Mouse (Mus musculus): ENCODE measurements around the gene Stt3a.

The Stt3a gene

DNA sequence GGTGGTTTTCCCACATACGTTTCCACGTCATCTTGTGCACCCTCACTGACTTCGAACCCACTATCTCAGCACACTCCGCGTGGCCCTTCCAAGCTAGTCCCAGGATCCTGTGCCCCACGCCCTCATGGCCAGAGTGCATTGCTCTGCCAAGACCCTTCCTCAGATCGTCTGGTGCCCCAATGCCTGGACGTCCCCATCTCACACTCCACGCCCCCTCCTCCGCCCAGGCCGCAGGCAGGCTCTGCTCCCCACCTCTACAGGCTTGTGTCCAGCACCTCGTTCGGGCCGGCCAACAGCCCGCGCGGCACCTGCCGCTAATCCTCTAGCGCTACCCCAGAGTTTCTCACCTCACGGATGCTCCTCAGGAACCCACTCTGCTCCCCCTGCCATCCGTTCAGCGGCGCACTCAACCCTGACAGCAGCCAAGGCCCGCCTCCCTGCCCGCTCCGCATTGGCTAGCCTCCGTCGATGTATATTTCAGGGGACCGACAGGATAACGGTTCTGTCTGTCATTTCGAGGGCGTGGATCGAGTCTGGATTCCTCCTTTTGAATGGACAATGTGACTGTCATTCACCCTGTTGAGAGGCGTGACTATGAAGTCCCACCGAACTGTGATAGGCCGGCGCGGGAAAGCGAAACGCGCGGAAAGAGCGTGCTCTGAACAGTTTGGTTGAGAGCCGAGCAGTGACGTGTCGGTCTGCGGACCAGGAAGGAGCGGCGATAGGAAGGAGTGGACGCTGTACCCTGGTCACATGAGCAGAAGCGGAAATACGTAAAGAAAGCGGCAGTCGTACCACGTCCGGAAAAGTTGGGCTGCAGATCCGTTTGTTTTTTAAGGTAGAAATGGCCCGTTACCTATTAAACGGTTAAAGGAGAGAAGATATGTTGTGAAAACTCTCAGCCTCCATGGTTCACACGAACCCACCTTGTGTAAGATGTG is at the start of gene Stt3a:
Stt3a (minus strand) TSS at position 477 of the 941 bp plus-strand sequence.
- in situ Hi-C loops (cut with MboI; ENCODE audit: low sequenced_read_pairs): no loop called here

DNA sequence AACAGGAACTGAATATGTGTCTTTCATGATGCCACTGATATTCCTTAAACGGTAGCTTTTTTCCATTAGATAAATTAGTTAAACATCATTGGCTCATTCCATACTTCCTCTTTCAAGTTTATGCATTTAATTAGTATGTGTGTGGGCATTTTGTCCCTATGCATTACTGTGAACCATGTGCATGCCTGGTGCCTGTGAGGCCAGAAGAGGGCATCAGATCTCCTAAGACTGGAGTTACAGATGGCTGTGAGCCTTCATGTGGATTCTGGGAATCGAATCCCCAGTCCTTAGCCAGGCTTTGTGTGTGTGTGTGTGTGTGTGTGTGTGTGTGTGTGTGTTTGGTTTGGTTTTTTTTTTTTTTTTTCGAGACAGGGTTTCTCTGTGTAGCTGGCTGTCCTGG is 47.0 kb upstream of the Stt3a start:
- in situ Hi-C loops (cut with MboI; ENCODE audit: low sequenced_read_pairs): no loop called here

DNA sequence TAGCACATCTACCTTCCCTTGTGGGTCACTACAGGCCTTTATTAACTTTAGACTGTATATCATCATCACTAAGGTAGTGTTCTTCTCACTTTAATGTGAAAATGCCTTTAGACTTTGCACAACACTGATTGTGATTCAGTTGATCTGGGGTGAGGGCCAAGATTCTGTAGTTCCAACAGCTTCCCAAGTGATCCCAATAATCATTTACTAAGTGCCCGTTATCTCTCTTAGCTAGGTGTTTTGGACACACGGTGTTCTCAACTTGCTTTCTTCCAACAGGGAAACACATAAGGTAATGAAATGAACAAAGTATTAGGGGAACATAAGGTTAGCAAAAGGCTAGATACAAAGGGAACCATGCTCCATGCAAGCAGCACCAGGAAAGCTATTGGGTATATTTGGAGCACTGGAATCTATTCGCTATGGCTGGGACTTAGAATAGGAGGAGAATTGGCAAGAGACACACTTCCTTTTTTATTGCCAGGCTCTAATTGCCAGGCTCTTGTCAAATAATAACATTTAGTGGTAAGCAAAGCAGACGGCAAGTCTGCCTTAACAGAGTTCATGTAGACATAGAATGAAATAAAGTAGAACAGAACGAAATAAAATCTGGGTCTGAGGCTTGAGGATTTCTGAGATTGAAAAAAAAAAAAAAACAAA is 40.8 kb upstream of the Stt3a start:
- in situ Hi-C loops (cut with MboI; ENCODE audit: low sequenced_read_pairs): no loop called here

DNA sequence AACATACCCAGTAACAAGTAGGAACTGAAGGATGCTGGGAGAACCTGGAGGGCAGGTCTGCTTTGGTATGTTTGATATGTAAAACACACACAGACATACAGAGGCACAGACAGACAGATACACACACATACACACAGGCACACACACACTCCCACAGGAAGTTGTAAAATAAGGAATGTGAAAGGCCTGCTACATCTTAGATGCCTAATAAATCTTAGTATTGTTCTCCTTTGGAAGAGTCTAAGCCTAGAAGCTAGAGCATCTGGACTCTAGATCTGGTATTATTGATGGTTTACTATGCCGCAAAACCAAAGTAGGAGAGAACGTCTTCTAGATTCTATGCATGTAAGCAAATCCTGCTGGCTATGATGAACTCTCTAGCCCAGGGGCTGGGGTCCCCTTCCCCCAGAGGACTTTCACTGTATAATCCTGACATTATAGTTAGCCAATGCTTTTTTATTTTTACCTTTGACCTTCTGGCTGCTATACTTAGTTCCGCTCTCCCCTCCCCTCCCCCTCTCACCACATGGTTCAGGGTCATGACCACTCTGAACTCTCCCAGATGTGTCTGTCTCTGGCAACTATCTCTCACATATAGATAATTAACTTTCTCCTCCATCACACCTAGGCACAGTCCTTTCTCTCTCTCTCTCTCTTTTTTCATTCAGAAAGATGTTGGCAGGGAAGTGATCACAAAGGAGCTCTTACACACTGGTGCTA is 37.9 kb upstream of the Stt3a start:
- in situ Hi-C loops (cut with MboI; ENCODE audit: low sequenced_read_pairs): no loop called here

DNA sequence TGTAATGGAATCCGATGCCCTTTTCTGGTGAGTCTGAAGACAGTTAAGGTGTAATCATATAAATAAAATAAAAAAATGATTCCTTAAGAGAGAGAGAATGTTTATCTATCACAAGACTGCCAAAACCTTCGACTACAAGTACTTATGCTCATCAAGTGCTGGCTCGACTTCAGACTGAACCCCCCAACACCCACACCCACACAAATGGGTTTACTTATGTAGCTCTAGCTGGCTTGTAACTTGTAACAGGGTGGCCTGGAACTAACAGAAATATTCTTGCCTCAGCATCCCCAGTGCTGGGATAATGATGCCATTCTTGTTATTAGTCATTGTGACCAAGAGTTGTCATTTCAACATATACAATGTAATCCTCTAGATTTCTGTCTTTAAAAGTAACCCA is 36.4 kb upstream of the Stt3a start:
- in situ Hi-C loops (cut with MboI; ENCODE audit: low sequenced_read_pairs): no loop called here

DNA sequence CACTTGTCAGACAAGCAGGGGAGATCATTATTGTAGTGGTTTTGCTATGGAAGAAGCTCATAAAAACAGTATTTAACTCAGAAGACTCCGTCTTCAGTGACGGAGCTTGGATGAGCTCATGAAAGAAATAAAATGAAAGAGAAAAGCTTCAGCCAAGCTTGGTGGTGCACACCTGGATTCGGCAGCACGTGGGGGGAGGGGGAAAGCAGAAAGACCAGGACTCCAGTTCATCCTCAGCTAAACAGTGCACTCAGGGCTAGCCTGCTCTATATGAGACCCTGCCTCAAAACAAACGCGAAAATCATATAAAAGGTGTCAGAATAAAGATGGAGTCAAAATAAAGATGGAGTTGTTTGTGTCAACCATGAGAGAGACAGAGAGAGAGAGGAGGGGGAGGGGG is 35.9 kb upstream of the Stt3a start:
- in situ Hi-C loops (cut with MboI; ENCODE audit: low sequenced_read_pairs): no loop called here

DNA sequence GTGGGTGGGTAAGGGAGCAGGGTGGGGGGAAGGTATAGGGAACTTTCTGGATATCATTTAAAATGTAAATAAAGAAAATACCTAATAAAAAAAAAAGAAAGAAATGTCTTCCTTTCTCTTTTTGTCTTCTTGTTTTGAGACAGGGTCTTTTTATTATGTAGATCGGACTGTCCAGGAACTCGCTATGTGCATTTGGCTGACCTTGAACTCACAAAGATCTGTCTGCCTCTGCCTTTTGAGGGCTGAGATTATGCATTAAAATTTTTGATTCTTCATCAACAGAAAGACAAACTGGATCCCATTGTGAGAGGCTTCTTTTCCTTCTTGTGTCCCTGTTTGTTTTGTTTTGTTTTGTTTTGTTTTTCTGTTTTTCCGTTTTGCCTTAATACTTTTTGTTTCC is 35.5 kb upstream of the Stt3a start:
- in situ Hi-C loops (cut with MboI; ENCODE audit: low sequenced_read_pairs): no loop called here

DNA sequence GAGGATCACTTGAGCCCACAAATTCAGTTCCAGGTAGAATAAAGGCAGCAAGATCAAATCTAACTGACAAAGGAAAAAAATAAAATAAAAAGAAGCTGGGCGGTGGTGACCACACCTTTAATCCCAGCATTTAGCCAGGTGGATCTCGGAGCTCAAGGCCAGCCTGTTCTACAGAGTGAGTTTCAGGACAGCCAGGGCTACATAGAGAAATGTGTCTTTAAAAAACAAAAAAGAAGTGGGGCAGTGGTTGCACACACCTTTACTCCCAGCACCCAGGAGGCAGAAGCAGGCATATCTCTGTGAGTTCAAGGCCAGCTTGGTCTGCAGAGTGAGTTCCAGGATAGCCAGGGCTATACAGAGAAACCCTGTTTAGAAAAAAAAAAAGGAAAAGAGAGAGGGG is 34.5 kb upstream of the Stt3a start:
- in situ Hi-C loops (cut with MboI; ENCODE audit: low sequenced_read_pairs): no loop called here

DNA sequence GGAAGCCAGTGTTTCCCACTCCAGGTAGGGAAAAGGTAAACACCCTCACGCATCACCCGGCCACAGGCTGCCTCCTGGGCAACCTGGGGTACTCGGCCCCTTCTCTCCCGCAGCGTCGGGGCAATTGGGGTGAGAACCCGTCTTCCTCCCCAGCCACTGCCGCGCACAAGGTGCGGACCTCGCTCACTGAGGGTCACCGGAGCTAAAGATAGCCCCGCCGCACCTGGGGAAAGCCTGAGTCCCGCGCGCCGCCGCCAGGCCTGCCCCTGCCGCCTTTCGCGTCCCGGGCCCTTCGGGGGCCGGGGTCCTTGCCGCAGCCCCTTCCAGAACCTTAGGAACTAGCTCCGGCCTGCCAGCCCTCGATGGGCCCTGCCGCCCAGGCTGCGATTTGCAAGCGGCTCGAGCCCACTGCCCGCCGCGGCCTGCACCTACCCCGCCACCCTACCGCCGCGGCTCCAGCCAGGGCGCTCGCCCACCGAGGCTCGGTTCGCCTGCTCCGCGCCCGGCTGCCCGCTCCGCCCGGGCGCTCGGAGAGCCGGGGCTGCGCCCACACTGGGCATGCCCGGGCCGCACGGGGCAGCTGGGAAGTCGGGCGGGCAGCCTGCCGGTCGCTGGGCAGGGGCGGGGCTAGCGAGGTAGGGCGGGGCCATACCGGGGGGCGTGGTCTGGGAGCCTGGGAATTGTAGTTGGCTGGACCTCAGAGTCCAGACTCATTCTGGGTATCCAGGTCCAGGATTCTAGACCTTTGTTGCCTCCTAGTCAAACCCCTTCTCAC is 29.5 kb upstream of the Stt3a start, which contains the start of gene Ei24:
Ei24 (minus strand) TSS at position 613 of the 775 bp plus-strand sequence.
- in situ Hi-C loops (cut with MboI; ENCODE audit: low sequenced_read_pairs): no loop called here

DNA sequence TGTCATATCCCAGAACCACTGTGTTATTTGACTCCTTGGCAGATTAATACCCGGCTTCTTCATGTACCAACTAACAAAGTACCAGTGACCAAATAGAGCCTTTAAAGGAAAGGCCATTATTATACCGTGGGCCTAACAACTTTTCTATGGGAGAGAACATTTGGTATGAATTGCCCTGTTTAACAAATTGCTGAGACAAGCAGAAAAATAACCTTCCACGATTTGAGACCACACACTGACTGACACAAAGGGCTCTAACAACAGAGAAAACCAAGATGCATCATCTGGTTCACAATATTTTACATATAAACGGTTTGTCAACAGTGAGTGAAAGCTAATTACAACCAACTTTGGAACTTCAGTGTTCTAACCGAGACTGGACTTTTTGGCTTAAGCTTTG is 28.7 kb upstream of the Stt3a start:
- in situ Hi-C loops (cut with MboI; ENCODE audit: low sequenced_read_pairs): no loop called here

DNA sequence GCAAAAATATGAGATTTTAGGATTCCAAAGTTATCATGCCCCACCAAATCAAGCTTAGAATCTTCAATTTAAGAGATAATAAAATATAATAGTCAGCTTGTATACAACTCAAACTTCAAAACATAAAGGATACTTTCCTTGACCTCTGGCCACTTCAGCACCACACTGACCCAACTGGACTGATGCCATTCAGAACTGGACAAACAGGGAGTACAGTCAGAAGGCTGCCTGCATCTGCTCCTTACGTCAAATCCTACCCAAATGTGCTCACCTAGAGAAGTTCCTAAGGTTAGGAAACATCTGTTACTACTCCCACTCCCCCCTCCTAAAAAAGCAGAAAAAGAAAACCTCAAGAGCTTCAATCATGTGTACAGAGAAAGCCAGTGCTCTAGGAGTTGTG is 28.1 kb upstream of the Stt3a start:
- in situ Hi-C loops (cut with MboI; ENCODE audit: low sequenced_read_pairs): no loop called here

DNA sequence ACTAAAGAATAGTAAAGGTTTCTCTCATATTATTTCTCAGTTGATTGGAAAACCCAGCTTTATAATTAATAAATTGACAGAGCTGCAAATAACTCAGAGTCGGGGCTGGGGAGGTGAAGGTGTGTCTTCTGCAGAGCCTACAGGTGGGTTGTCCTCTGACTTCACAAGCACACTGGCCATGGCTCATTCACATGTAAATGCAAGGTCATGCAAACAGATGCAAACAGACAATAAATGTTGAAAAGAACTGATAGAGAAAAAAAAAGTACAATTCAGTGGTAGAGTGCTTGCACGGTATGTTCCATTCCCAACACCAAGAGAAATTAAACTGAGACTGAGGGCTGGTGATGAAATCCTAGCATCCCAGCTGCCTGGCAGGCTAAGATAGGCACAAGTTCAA is 27.0 kb upstream of the Stt3a start:
- in situ Hi-C loops (cut with MboI; ENCODE audit: low sequenced_read_pairs): no loop called here

DNA sequence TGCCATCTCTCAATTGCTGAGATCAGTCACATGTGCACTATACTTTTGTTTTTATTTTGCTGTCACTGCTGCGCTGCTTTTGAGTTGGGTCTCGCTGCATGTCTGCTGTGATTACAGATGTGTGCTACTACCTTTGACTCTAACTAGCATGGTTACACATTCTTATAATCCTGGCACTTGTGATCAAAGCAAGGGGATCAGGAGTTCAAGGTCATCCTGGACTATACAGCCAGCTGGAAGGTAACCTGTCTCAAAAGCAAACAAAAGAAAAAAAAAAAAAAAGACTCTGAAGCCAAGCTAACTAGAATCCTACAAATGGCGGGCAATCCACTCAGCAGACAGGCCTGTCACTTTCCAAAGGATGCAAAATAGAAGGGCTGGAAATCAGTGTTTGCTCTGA is 24.7 kb upstream of the Stt3a start:
- in situ Hi-C loops (cut with MboI; ENCODE audit: low sequenced_read_pairs): no loop called here

DNA sequence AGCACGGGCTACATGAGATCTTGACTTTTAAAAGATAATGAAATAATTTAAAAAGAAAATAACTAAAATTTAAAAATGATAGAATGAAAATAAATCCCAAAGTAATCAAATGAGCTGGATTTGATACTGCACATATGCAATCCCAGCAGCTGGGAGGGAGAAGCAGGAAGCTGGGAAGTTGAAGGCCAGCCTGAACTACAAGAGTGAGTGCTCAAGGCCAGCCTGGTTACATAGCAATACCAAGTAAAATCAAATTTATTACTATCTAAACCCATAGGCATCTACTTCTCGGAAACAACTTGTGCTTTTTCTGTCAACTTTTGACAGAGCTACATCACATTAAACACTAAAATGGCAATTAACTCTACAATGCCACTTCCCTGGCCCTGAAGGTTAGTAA is 16.4 kb upstream of the Stt3a start:
- in situ Hi-C loops (cut with MboI; ENCODE audit: low sequenced_read_pairs): no loop called here

DNA sequence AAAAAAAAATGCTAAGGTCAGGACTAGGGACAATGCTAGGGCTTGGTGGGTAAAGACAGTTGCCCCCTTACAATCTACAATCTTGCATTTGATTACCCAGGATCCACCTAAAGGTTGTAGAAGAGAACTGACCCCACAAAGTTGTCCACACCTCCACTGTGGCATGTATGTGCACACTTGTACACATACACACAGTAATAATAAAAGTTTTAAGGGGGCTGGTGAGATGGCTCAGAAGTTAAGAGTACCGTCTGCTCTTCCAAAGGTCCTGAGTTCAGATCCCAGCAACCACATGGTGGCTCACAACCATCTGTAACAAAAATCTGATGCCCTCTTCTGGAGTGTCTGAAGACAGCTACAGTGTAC is 1.6 kb upstream of the Stt3a start:
- in situ Hi-C loops (cut with MboI; ENCODE audit: low sequenced_read_pairs): no loop called here

DNA sequence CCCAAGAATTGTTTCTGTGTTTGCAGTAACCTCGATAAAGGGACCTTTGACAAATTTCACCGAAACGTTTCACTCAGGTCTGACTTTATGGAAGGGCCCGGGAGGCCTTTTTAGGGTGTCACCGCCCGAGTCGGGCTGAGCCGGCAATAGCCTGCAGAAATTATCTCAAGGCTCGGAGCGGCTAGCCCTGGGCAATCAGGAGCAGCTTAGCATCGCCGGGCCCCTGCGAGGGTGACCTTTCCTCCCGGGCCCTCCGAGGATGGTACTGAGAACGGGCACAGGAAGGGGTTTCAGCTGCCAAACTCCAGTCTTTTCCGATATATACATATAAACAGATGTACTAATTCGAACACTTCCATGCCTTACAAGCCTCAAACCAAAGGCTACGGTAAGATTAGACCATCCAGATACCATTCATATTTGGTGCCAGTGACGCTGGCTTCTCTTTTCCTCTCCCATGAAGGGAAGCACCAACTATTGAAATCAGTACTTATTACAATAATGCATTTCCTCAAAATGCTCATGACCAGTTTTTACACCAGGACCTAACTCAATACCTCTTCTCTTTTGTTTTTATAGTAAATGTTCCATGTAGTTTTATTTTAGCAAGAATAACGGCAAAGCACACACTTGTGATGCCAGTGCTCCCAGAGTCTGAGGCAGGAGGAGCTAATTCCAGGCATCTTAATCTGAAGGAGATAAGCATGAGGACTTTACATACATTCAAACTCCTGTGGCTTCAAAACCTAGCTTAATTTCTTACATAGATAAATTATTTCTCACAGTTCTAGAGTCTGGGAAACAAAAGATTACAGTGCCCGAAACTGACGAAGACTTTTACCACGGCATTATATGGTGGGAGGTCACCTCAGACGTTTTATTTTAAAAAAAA is 923 bp upstream of the Stt3a start:
- in situ Hi-C loops (cut with MboI; ENCODE audit: low sequenced_read_pairs): no loop called here

DNA sequence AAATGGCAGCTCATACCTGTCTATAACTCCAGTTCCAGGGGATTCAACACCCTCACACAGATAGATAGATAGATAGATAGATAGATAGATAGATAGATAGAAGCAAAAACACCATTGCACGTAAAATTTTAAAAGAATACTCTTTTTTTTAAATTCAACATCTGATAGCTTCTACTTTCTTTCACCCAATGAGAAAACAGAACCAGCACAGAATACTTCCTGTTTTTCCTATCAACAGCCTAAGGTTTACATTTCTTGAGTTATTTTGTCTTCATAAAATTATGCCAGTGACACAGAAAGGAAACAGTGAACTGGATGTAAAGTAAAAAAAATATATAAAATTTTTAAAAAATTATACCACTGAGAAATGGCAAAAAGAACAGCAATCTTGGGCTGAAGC is 3.1 kb downstream of the Stt3a start:
- in situ Hi-C loops (cut with MboI; ENCODE audit: low sequenced_read_pairs): no loop called here

DNA sequence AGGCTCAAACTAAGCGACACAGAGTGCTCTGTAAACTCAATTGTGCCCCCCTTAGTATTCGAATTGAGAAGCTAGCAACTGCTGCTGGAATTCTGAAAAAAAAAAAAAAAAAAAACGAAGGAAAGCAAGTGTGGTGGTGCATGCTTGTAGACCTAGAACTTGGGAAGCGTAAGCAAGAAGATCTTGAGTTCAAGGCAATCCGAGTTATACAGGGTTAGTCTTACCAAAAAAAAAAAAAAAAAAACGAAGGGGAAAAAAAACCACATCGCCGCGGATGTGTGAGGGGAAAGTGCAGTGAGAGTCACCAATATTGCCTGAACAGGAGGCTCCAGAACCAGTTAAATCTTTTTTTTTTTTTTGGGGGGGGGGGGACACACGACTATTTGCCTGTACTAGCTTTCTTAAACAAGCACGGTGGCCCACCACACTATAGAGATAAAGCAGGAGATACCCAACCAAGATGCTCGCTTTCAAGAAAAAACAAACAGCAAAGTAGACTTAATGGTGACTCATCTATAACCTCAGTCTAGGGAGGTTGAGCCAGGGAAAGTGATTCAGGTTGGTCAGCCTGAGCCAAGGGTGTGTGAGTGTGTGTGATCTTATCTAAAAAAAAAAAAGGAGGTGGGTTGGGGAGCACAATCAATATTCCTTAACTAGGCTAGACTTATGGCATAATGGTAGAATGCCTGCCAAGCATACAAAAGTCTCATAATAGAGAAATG is 40.3 kb downstream of the Stt3a start, which contains the start of gene Chek1:
Chek1 (minus strand) TSS at position 32 of the 722 bp plus-strand sequence.
- in situ Hi-C loops (cut with MboI; ENCODE audit: low sequenced_read_pairs): no loop called here

All from CH12F3 (cell line).